Comparison of ENCODE assay signal across 23 mouse cellular contexts in genomic region chr14:26805500-26805899, GRCm38 (mm10).
DNase-seq lines count a peak whose midpoint lies in the region; ATAC-seq and TF ChIP-seq lines count a peak whose summit lies in the region.
"Had no signal": no experiment of that assay in that cellular context is flagged by ENCODE, and none has a peak within 500 bp of the region (broad histone marks: within the 10 kb centered on the region; RNA-seq: fewer than 3 reads in every experiment).

No protein-coding gene starts in this region.

- TF ChIP-seq CTCF in gastrocnemius, adult 2 months (IDR thresholded peaks at IDR 0.05) = no peak
- no peak for TF ChIP-seq CTCF in lung, postnatal 0 days (IDR thresholded peaks at IDR 0.05)
- no peak for TF ChIP-seq CTCF in stomach, postnatal 0 days (IDR thresholded peaks at IDR 0.05; ENCODE audit: low read depth)

- no peak overlapping the region for H3K4me2 ChIP-seq in lung, postnatal 0 days (replicated peaks; ENCODE audit: low read depth, low read length)
- no peak overlapping the region for H3K4me2 ChIP-seq in stomach, postnatal 0 days (replicated peaks; ENCODE audit: low read depth)
- H3K4me2 ChIP-seq: forebrain, embryonic 13.5 days; heart, embryonic 12.5 days; hindbrain, embryonic 13.5 days had no signal

- H3K27ac ChIP-seq in gastrocnemius, adult 2 months = no peak overlapping the region
- no peak overlapping the region for H3K27ac ChIP-seq in lung, postnatal 0 days (ENCODE audit: low read length)
- no peak overlapping the region for H3K27ac ChIP-seq in stomach, postnatal 0 days (replicated peaks)
- H3K27ac ChIP-seq: embryonic facial prominence, embryonic 10.5 days; forebrain, embryonic 13.5 days; heart, adult 2 months; hindbrain, embryonic 13.5 days had no signal

- no peaks in the 10 kb centered on the region for H3K9me3 ChIP-seq in lung, postnatal 0 days (ENCODE audit: low read length)
- no peaks in the 10 kb centered on the region for H3K9me3 ChIP-seq in stomach, postnatal 0 days (ENCODE audit: control insufficient read depth, low read length)
- H3K9me3 ChIP-seq: embryonic facial prominence, embryonic 10.5 days; forebrain, embryonic 13.5 days; G1E; heart, embryonic 12.5 days; hindbrain, embryonic 13.5 days had no signal

- ATAC-seq in lung, postnatal 0 days = peak; percentile 47; the same call in 1 of the 2 replicates
- ATAC-seq in megakaryocyte, adult 5-6 weeks (ENCODE audit: poor library complexity, severe bottlenecking) = peak; percentile 96
- ATAC-seq in stomach, postnatal 0 days (ENCODE audit: low FRiP score, low TSS enrichment) = 0 out of 2 replicates have a peak, but pooled peaks have one; percentile 42
- ATAC-seq: CD4-positive, CD25-positive, alpha-beta regulatory T cell, adult 4 months; forebrain, embryonic 13.5 days; forebrain, postnatal 0 days had no signal

- 58% methylated on average over 7 of the region's 7 CpGs for WGBS in lung, postnatal 0 days
- WGBS in stomach, postnatal 0 days = 65% methylated on average over 7 of the region's 7 CpGs

- H3K36me3 ChIP-seq in lung, postnatal 0 days (ENCODE audit: insufficient read depth, low read length) = no peaks in the 10 kb centered on the region
- no peaks in the 10 kb centered on the region for H3K36me3 ChIP-seq in stomach, postnatal 0 days (ENCODE audit: control insufficient read depth, insufficient read depth, low read length)
- H3K36me3 ChIP-seq: embryonic facial prominence, embryonic 10.5 days; G1E; heart, embryonic 12.5 days; hindbrain, embryonic 13.5 days had no signal

- intact Hi-C loops in gastrocnemius, adult 2 months (cut with DNase I) = no loop called here

- no peaks in the 10 kb centered on the region for H3K27me3 ChIP-seq in lung, postnatal 0 days (replicated peaks; ENCODE audit: insufficient read depth, low read length)
- no peaks in the 10 kb centered on the region for H3K27me3 ChIP-seq in stomach, postnatal 0 days (ENCODE audit: control insufficient read depth, insufficient read depth, low read length)
- H3K27me3 ChIP-seq: forebrain, embryonic 13.5 days; heart, embryonic 12.5 days; hindbrain, embryonic 13.5 days had no signal

- H3K4me3 ChIP-seq in gastrocnemius, adult 2 months = no peak overlapping the region
- no peak overlapping the region for H3K4me3 ChIP-seq in lung, postnatal 0 days (ENCODE audit: low read depth, low read length)
- H3K4me3 ChIP-seq in stomach, postnatal 0 days (ENCODE audit: low read depth, low read length) = no peak overlapping the region
- H3K4me3 ChIP-seq: embryonic facial prominence, embryonic 10.5 days; forebrain, embryonic 13.5 days; heart, adult 2 months; heart, embryonic 12.5 days; hindbrain, embryonic 13.5 days had no signal

- no peak for TF ChIP-seq EP300 in lung, postnatal 0 days (IDR thresholded peaks at IDR 0.05)
- TF ChIP-seq EP300 in stomach, postnatal 0 days (optimal IDR thresholded peaks at IDR 0.05) = no peak

- DNase-seq in gastrocnemius, adult 2 months = peak; percentile 19
- DNase-seq in gastrocnemius, adult 18-20 months (ENCODE audit: low spot score) = no peak
- peak; percentile 23 for DNase-seq in lung, postnatal 0 days (ENCODE audit: low spot score)
- no peak for DNase-seq in lung, postnatal 10 days
- DNase-seq in stomach, postnatal 0 days (ENCODE audit: low spot score) = no peak
- no peak for DNase-seq in adrenal gland, postnatal 25 days
- DNase-seq in spleen, postnatal 10 days (ENCODE audit: low spot score in 2 of 2) = no peak
- DNase-seq: adrenal gland, postnatal 10 days; B cell, adult 2 months; cerebellum, adult 18-20 months; cerebellum, adult 9-11 months; cerebellum, postnatal 36 days; forebrain, postnatal 0 days; gastrocnemius, postnatal 36 days; heart, postnatal 4 days had no signal

- H3K4me1 ChIP-seq in lung, postnatal 0 days (ENCODE audit: insufficient read depth, low read depth, low read length) = no peaks in the 10 kb centered on the region
- H3K4me1 ChIP-seq in stomach, postnatal 0 days (replicated peaks; ENCODE audit: control insufficient read depth, insufficient read depth) = no peaks in the 10 kb centered on the region
- H3K4me1 ChIP-seq: embryonic facial prominence, embryonic 10.5 days; forebrain, embryonic 13.5 days; hindbrain, embryonic 13.5 days had no signal

- no peak overlapping the region for H3K9ac ChIP-seq in lung, postnatal 0 days (replicated peaks; ENCODE audit: low read depth)
- no peak overlapping the region for H3K9ac ChIP-seq in stomach, postnatal 0 days (ENCODE audit: low read length)
- H3K9ac ChIP-seq: forebrain, embryonic 13.5 days; forebrain, postnatal 0 days; heart, embryonic 12.5 days; hindbrain, embryonic 13.5 days had no signal

Comparison
In these comparisons a context has a peak if more than half of its experiments do, and no peak if none do; other contexts are left out.
1. DNase-seq: peak in gastrocnemius, adult 2 months (single experiment) and lung, postnatal 0 days (single experiment); none in gastrocnemius, adult 18-20 months (single experiment), lung, postnatal 10 days (single experiment), stomach, postnatal 0 days (single experiment), adrenal gland, postnatal 25 days (single experiment) and spleen, postnatal 10 days (0 of 2).
2. ATAC-seq: peak in every context shown above with its lines; median percentile 96 in megakaryocyte, adult 5-6 weeks; 47 in lung, postnatal 0 days; 42 in stomach, postnatal 0 days.